Mouse (Mus musculus): ENCODE data around the gene Pcare.

Pcare gene

GRCm38 (mm10) chr17:71730655-71731054 lies 22.0 kb downstream of the Pcare start:
- no peak for ATAC-seq (ENCODE audit: low TSS enrichment)

DNA sequence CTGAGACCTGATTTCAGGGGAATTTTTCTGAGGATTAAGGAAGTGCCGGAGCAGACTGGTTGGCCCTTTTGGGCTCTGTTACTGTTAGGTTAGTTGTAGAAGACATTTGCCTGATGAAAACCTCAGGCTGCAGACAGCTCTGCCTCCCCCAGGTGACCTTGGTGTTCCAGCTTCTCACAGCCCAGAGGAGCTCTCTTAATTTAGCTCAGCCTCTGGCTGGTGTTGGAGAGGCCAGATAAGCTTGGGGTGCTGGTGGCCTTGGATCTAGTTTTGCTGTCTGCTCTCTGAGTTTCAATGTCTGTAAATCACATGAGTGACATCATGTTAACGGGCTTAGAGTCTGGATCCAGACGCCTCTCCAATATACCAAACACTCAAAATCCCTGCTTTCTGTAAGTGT lies 31.7 kb downstream of the Pcare start:
- no peak for ATAC-seq (ENCODE audit: low TSS enrichment)

- no peak for ATAC-seq (ENCODE audit: low TSS enrichment)
These were observed 32.3 kb downstream of the Pcare start for GRCm38 (mm10) chr17:71720434-71720833.

DNA sequence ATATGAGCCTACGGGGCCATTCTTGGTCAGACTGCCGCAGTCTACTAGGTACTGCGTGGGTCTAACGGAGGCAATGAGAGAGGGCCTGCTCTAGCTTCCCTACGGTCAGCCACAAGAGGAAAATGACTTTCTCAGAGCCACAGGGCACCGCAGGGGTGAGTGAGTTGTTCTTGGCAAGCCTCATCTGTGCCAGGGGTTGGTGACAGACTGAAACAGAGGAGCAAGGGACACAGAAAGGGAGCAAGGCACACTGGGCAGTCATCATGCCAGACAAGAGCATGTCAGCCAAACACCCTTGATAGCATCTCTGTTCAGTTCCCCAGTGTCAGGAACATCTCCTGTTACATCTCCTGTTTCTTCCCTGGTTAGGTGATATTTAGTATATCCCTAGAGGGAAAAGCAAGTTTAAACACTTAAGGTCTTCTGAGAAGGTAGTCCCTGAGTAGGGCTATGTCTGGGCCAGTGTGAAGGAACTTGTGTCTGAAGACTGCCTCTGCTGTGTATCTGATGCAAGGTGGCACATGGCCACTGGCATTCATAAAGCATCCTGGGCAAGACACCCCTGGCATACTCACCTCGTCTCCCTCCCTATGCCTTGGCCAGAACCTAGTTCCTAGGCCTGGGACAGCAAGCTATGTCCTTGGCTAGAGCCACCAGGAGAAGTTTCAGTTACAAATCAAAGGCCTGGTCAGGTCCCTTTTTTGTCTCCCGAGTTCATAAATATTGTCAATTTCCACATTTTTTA lies 34.6 kb downstream of the Pcare start:
- no peak for ATAC-seq (ENCODE audit: low TSS enrichment)

- peak; percentile 93 for ATAC-seq (ENCODE audit: low TSS enrichment)
These were observed 37.7 kb downstream of the Pcare start for GRCm38 (mm10) chr17:71715034-71715433.

- no peak for ATAC-seq (ENCODE audit: low TSS enrichment)
These were observed 40.4 kb downstream of the Pcare start for GRCm38 (mm10) chr17:71712279-71712678.

DNA sequence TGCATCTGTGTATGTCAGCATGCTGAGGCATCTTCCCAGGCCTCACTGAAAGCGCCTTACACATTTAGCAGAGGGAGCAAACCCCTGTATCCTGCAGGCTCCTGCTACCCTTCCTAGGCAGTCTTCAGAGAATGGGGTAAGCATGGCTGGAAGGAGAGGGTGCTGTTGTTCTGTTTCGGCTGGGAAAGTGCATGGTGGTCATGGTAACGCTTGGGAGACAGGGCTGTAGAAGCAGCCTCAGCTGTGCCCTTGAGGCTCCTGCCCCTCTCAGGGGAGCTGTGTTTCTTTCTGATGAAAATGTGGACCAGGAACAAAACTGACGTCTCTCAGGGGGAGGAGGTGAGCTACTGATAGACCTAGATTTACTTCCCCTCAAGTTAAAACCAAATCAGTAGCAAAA lies 45.0 kb downstream of the Pcare start:
- ATAC-seq (ENCODE audit: low TSS enrichment) = no peak

GRCm38 (mm10) chr17:71705550-71706480 lies 46.9 kb downstream of the Pcare start:
- ATAC-seq (ENCODE audit: low TSS enrichment) = no peak

- ATAC-seq (ENCODE audit: low TSS enrichment) = no peak
These were observed 47.6 kb downstream of the Pcare start for GRCm38 (mm10) chr17:71705113-71705512.

- no peak for ATAC-seq (ENCODE audit: low TSS enrichment)
These were observed 54.1 kb downstream of the Pcare start for GRCm38 (mm10) chr17:71698619-71698956.

- ATAC-seq (ENCODE audit: low TSS enrichment) = no peak
These were observed 54.6 kb downstream of the Pcare start for GRCm38 (mm10) chr17:71697896-71698618.

- no peak for ATAC-seq (ENCODE audit: low TSS enrichment)
These were observed 56.3 kb downstream of the Pcare start for GRCm38 (mm10) chr17:71696396-71696795.

DNA sequence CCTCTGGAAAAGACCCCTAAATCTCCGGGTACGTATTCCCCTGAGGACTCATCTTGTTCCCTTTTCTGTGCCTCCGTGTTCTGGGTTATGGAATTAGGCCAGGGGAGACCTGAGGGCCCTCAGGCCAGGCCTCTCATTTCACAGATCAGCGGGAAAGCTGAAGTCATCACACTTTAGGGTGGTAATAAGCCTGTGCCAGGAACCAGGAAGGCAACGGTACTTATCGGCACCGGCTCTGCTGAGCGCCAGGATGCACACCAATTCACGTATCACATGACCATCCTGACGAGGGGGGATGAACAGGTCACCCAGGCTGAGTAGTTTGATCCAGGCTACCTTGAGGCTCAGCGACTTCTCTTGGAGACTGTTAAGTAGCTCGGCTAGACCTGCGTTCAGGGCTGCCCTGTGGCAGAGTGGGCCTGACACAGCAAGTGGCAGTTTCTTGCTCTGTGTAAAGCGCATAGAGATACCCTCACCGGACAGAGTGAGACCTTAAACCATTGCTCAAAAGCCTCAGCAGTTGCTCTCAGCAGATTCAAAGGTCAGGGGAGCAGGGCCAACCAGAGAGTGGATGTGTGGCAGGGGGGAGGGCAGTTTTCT lies 56.9 kb downstream of the Pcare start:
- ATAC-seq (ENCODE audit: low TSS enrichment) = no peak

DNA sequence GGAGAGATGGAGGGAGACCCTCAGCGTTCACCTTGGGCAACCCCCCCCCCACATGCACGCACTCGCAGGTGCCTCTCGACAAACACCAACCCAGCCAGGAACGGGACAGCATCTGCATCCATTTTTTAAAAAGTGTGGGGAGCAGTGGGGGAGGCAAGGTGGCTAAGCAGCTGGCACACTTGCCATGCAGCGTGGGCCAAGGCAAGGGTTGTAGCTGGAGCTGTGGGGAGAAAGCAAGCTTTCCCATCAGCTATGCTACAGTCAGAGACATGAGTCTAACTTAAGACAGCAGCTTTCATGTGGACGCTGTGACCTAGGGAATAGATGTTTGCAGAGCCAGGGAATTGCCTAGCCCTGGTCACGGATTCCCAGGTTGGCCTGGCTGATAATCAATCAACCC lies 57.5 kb downstream of the Pcare start:
- ATAC-seq (ENCODE audit: low TSS enrichment) = peak; percentile 69

GRCm38 (mm10) chr17:71693780-71694179 lies 58.9 kb downstream of the Pcare start:
- ATAC-seq (ENCODE audit: low TSS enrichment) = no peak
